In genomic region chr5:96921973-96922715, GRCm38 (mm10) we compare ENCODE assay signal across 7 mouse cellular contexts.
DNase-seq lines count a peak whose midpoint lies in the region; ATAC-seq lines count a peak whose summit lies in the region.

No protein-coding gene starts in this region.

- peak overlapping the region; percentile 35 for H3K27ac ChIP-seq in embryonic facial prominence, embryonic 10.5 days (replicated peaks)
- peak overlapping the region; percentile 54 for H3K27ac ChIP-seq in hindbrain, embryonic 16.5 days (ENCODE audit: low read depth, low read length)
- peak overlapping the region; percentile 97 for H3K27ac ChIP-seq in liver, embryonic 15.5 days (replicated peaks)

- no peaks in the 10 kb centered on the region for H3K9me3 ChIP-seq in embryonic facial prominence, embryonic 10.5 days
- no peaks in the 10 kb centered on the region for H3K9me3 ChIP-seq in hindbrain, embryonic 16.5 days (ENCODE audit: control insufficient read depth, low read length)
- H3K9me3 ChIP-seq in liver, embryonic 15.5 days (replicated peaks), result no peaks in the 10 kb centered on the region

- no peak overlapping the region for H3K9ac ChIP-seq in hindbrain, embryonic 16.5 days (ENCODE audit: low read depth, low read length)
- H3K9ac ChIP-seq in liver, embryonic 15.5 days, result peak overlapping the region; percentile 41

- DNase-seq in adrenal gland, postnatal 14 days, result peak; percentile 73
- no peak for DNase-seq in embryonic facial prominence, embryonic 10.5 days (ENCODE audit: low spot score)
- DNase-seq in cerebellum, postnatal 10 days, result no peak
- DNase-seq in retina, postnatal 1 day, result no peak
- DNase-seq in cerebellum, adult 11 months, result no peak

- H3K36me3 ChIP-seq in embryonic facial prominence, embryonic 10.5 days (replicated peaks), result no peaks in the 10 kb centered on the region
- H3K36me3 ChIP-seq in hindbrain, embryonic 16.5 days (ENCODE audit: control insufficient read depth, insufficient read depth, low read length), result no peaks in the 10 kb centered on the region
- no peaks in the 10 kb centered on the region for H3K36me3 ChIP-seq in liver, embryonic 15.5 days (replicated peaks)

- WGBS in embryonic facial prominence, embryonic 10.5 days, result 69% methylated on average over 11 of the region's 11 CpGs
- 66% methylated on average over 11 of the region's 11 CpGs for WGBS in hindbrain, embryonic 16.5 days
- WGBS in liver, embryonic 15.5 days (ENCODE audit: insufficient replicate concordance), result 19% methylated on average over 11 of the region's 11 CpGs

- no peak overlapping the region for H3K4me2 ChIP-seq in hindbrain, embryonic 16.5 days (ENCODE audit: low read length)
- peak overlapping the region; percentile 61 for H3K4me2 ChIP-seq in liver, embryonic 15.5 days

- H3K4me1 ChIP-seq in embryonic facial prominence, embryonic 10.5 days, result peaks cover 20% of the 10 kb centered on the region
- peaks cover 1% of the 10 kb centered on the region for H3K4me1 ChIP-seq in hindbrain, embryonic 16.5 days (ENCODE audit: control insufficient read depth, insufficient read depth, low read depth, low read length)
- peaks cover 84% of the 10 kb centered on the region for H3K4me1 ChIP-seq in liver, embryonic 15.5 days (replicated peaks)

- no peaks in the 10 kb centered on the region for H3K27me3 ChIP-seq in embryonic facial prominence, embryonic 10.5 days (replicated peaks; ENCODE audit: low read depth, poor library complexity, severe bottlenecking)
- H3K27me3 ChIP-seq in hindbrain, embryonic 16.5 days (replicated peaks; ENCODE audit: control insufficient read depth, insufficient read depth, low read length), result no peaks in the 10 kb centered on the region
- no peaks in the 10 kb centered on the region for H3K27me3 ChIP-seq in liver, embryonic 15.5 days

- no peak overlapping the region for H3K4me3 ChIP-seq in embryonic facial prominence, embryonic 10.5 days
- no peak overlapping the region for H3K4me3 ChIP-seq in hindbrain, embryonic 16.5 days (ENCODE audit: low read length)
- no peak overlapping the region for H3K4me3 ChIP-seq in liver, embryonic 15.5 days (replicated peaks)

- no peak for ATAC-seq in hindbrain, embryonic 16.5 days
- no peak for ATAC-seq in liver, embryonic 15.5 days (ENCODE audit: insufficient read depth)

Comparison
In these comparisons a context has a peak if more than half of its experiments do, and no peak if none do; other contexts are left out.
1. H3K27ac ChIP-seq: peak in every context shown above with its lines; median percentile 97 in liver, embryonic 15.5 days; 54 in hindbrain, embryonic 16.5 days; 35 in embryonic facial prominence, embryonic 10.5 days.